Mouse (Mus musculus) telencephalon, adult 2 months (tissue): ENCODE results near the gene Cfap157.

Experiments used
- DNase-seq: peaks from one replicate; pipeline ENCODE4 v3.0.0-alpha.2; 2011; ENCODE audit warnings: low read depth, low spot score

Cfap157 gene

GRCm38 (mm10) chr2:32781710-32782109 is 2.5 kb downstream of the Cfap157 start:
- DNase-seq = no peak

DNA sequence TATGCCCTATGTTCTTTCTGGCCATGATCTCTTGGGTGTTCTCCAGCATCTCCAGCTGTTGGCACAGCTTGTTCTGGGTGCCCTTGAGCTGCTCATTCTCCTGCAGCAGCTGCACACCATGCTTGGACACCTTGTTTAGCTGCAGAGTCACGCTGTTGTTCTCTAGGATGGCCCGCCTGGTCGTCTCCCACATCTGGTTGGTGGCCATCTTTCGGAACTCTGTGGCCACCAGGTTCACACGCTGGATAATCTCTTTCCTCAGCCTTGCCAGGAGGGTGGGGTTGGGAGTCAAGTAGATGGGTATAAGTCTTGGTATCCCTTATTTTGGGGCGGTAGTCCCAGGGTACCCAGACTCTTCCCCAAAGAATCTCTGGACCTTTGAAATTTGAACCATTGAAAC is 4.5 kb downstream of the Cfap157 start:
- DNase-seq = no peak

GRCm38 (mm10) chr2:32779131-32779530 is 5.1 kb downstream of the Cfap157 start:
- DNase-seq = no peak

- no peak for DNase-seq
These were observed 6.1 kb downstream of the Cfap157 start for GRCm38 (mm10) chr2:32778081-32778480.

DNA sequence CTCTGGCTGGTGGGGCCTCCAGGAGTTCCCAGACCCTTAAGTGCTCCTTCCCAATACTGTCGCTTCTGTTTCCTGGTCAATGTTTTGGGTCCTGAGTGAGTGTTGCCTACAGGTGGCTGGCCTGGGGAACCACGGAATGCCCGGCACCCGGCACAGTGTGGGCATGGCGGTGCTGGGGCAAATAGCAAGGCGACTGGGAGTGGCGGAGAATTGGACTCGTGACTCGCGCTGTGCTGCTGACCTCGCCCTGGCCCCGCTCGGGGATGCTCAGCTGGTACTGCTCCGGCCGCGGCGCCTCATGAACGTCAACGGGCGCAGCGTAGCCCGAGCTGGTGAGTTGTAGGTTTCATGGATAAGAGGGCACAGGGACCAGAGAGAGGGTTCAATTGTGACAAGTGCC is 8.0 kb downstream of the Cfap157 start:
- DNase-seq = no peak

- DNase-seq = peak; percentile 93
These were observed 8.7 kb downstream of the Cfap157 start, which contains the start of the genes Ttc16 and Ptrh1 for GRCm38 (mm10) chr2:32775359-32776074. Gene Ttc16 (minus strand): TSS chr2:32775633. Gene Ptrh1 (plus strand): TSS chr2:32775786.

GRCm38 (mm10) chr2:32772626-32773279 is 11.5 kb downstream of the Cfap157 start:
- no peak for DNase-seq

GRCm38 (mm10) chr2:32771886-32772285 is 12.3 kb downstream of the Cfap157 start:
- DNase-seq = no peak

- DNase-seq = no peak
These were observed 14.7 kb downstream of the Cfap157 start for GRCm38 (mm10) chr2:32769327-32770085.

- no peak for DNase-seq
These were observed 15.5 kb downstream of the Cfap157 start for GRCm38 (mm10) chr2:32768661-32769285.

- DNase-seq = no peak
These were observed 17.0 kb downstream of the Cfap157 start for GRCm38 (mm10) chr2:32767241-32767640.

DNA sequence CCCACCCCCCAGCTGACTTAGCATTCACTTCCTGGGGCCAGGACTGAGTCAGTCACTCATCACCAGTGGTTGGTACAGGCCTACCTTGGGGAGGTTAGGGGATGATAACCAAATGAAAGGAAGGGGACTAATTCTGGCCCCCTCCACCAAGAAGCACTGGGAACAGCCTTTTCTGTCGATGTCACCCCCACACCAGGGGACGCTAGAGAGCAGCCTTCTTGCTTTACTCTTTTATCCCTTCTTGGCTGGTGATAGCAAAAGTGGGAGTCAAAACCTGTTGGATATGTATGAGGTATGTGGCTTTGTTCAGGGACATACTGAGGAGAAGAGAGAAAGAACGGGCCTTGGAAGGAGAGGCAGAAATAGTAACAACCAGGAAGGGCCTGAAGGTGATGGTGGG is 20.9 kb downstream of the Cfap157 start:
- DNase-seq = no peak

DNA sequence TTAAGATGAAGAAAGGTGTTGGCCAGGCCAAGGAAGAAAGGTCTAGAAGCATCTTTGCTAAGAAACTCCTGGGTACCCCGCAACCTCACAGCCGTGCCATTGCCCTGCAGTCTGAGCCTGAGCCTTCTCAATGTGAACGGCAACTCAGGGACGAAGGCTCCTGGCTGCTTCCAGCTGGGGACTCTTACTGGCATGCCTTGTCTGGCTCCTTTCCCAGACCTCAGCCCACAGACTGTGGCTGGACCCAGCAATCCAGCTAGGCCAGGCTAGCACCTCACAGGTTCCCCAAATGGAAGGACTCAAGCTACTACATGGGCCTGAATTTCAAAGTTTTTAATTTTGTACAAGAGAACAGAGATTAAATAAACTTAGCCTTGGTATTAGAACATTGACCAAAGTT is 22.4 kb downstream of the Cfap157 start:
- DNase-seq = no peak

- no peak for DNase-seq
These were observed 22.9 kb downstream of the Cfap157 start for GRCm38 (mm10) chr2:32761361-32761760.

GRCm38 (mm10) chr2:32759001-32759400 is 25.2 kb downstream of the Cfap157 start:
- no peak for DNase-seq

DNA sequence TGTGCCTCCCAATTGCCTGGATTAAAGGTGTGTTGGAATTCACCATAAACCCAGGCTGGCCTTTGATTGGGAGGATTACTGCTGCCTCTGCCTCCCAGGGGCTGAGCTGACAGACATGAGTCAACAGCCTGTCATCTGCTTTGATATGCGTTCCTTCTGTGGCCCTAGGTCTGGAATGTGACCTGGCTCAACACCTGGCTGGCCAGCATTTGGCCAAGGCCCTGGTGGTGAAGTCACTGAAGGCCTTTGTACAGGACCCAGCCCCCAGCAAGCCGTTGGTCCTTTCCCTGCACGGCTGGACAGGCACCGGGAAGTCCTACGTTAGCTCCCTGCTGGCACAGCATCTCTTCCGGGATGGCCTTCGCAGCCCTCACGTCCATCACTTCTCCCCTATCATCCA is 25.7 kb downstream of the Cfap157 start:
- no peak for DNase-seq

GRCm38 (mm10) chr2:32757056-32757845 is 27.0 kb downstream of the Cfap157 start, which contains the start of gene Tor2a:
Gene Tor2a (plus strand): TSS chr2:32757234.
- peak; percentile 96 for DNase-seq

GRCm38 (mm10) chr2:32756674-32757055 is 27.6 kb downstream of the Cfap157 start:
- no peak for DNase-seq

DNA sequence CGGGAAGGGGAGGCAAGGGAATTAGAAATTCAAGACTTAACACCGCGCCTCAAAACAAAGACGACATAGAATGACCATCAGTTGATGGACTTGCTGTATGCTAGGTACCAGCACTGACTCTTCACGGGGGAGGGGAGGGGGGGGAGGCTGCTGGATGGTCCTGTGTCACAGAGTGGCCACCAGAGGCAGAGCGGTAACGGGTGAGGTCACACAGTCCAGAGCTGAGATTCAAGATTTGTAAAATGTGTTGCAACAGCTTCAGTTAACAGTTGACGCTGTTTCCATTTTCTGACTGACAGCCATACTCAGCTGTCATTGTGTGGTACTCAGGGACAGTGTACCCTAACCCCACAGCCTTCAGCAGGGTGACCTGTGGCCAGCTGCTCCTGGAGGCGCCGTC is 32.0 kb downstream of the Cfap157 start:
- no peak for DNase-seq

GRCm38 (mm10) chr2:32751665-32752033 is 32.6 kb downstream of the Cfap157 start:
- DNase-seq = no peak
